Mouse (Mus musculus) cerebellum, adult 2 months (tissue): Measurements from ENCODE around the gene Ghdc.

Experiments used
- CTCF ChIP-seq: fragments of 200-500 bp; IDR thresholded peaks from 2 replicates; pipeline ENCODE4 v1.5.1; 2011; ENCODE audit warnings: low read depth, mild to moderate bottlenecking, control low read depth, low read length, moderate library complexity, borderline replicate concordance; ENCODE audit not compliant: insufficient read depth
- POLR2A ChIP-seq: fragments of 200-500 bp; IDR thresholded peaks from 2 replicates; pipeline ENCODE4 v1.6.1; 2011; ENCODE audit warnings: low read length, control low read depth, borderline replicate concordance; ENCODE audit not compliant: insufficient read depth

GRCm38 (mm10) chr11:100762831-100763230 lies 7.9 kb downstream of the Ghdc start, which contains the start of gene Hcrt:
- TF ChIP-seq CTCF (no peak), POLR2A (no peak)
